Mouse (Mus musculus): ENCODE data around the gene Lig3.

Lig3 gene

GRCm38 (mm10) chr11:82780983-82781903 lies at the start of gene Lig3:
Lig3 (plus strand) TSS chr11:82781108.
- peak; percentile 97 for DNase-seq (ENCODE audit: low read depth, low spot score)

- no peak for DNase-seq (ENCODE audit: low read depth, low spot score)
Observed at GRCm38 (mm10) chr11:82734227-82734626, 46.7 kb upstream of the Lig3 start.

GRCm38 (mm10) chr11:82739006-82739405 lies 41.9 kb upstream of the Lig3 start:
- DNase-seq (ENCODE audit: low read depth, low spot score), result peak; percentile 43

- peak; percentile 74 for DNase-seq (ENCODE audit: low read depth, low spot score)
Observed at GRCm38 (mm10) chr11:82746138-82746537, 34.8 kb upstream of the Lig3 start.

- no peak for DNase-seq (ENCODE audit: low read depth, low spot score)
Observed at GRCm38 (mm10) chr11:82746857-82747366, 34.0 kb upstream of the Lig3 start.

GRCm38 (mm10) chr11:82752349-82753115 lies 28.4 kb upstream of the Lig3 start:
- peak; percentile 75 for DNase-seq (ENCODE audit: low read depth, low spot score)

- no peak for DNase-seq (ENCODE audit: low read depth, low spot score)
Observed at GRCm38 (mm10) chr11:82755919-82756318, 25.0 kb upstream of the Lig3 start.

GRCm38 (mm10) chr11:82762286-82762829 lies 18.6 kb upstream of the Lig3 start:
- peak; percentile 38 for DNase-seq (ENCODE audit: low read depth, low spot score)

- no peak for DNase-seq (ENCODE audit: low read depth, low spot score)
Observed at GRCm38 (mm10) chr11:82763261-82763660, 17.6 kb upstream of the Lig3 start.

- DNase-seq (ENCODE audit: low read depth, low spot score), result peak; percentile 98
Observed at GRCm38 (mm10) chr11:82763742-82764437, 17.0 kb upstream of the Lig3 start, which contains the start of the genes Cct6b and Zfp830. Cct6b (minus strand) TSS chr11:82764321. Zfp830 (plus strand) TSS chr11:82764345.

- no peak for DNase-seq (ENCODE audit: low read depth, low spot score)
Observed at GRCm38 (mm10) chr11:82764438-82764924, 16.4 kb upstream of the Lig3 start.

- no peak for DNase-seq (ENCODE audit: low read depth, low spot score)
Observed at GRCm38 (mm10) chr11:82780134-82780533, 774 bp upstream of the Lig3 start.

- no peak for DNase-seq (ENCODE audit: low read depth, low spot score)
Observed at GRCm38 (mm10) chr11:82782197-82782596, 1.3 kb downstream of the Lig3 start.

GRCm38 (mm10) chr11:82783453-82783852 lies 2.5 kb downstream of the Lig3 start:
- no peak for DNase-seq (ENCODE audit: low read depth, low spot score)

- no peak for DNase-seq (ENCODE audit: low read depth, low spot score)
Observed at GRCm38 (mm10) chr11:82806656-82807055, 25.7 kb downstream of the Lig3 start.

GRCm38 (mm10) chr11:82807370-82807769 lies 26.5 kb downstream of the Lig3 start:
- DNase-seq (ENCODE audit: low read depth, low spot score), result no peak

GRCm38 (mm10) chr11:82808485-82808884 lies 27.6 kb downstream of the Lig3 start:
- no peak for DNase-seq (ENCODE audit: low read depth, low spot score)

GRCm38 (mm10) chr11:82819350-82819749 lies 38.4 kb downstream of the Lig3 start:
- DNase-seq (ENCODE audit: low read depth, low spot score), result peak; percentile 89

GRCm38 (mm10) chr11:82820788-82821456 lies 40.0 kb downstream of the Lig3 start:
- no peak for DNase-seq (ENCODE audit: low read depth, low spot score)

- DNase-seq (ENCODE audit: low read depth, low spot score), result no peak
Observed at GRCm38 (mm10) chr11:82826818-82827217, 45.9 kb downstream of the Lig3 start.
